Mouse (Mus musculus) left cerebral cortex, postnatal 10 days (tissue): ENCODE data around the gene Tex101. TPM values are rescaled to one million over a fixed set of nuclear protein-coding genes. Genes with fewer than 3 reads are reported as not detected.
A peak's percentile ranks its signal among the peaks of the same experiment; 100 is the strongest.
"Not testable (repeated sequence)": the region's sequence is repeated elsewhere in the genome, so short reads cannot be mapped to it uniquely, and the experiment has no call there.

ENCODE experiments used
- DNase-seq, 2 experiments: peaks; one replicate each; pipeline ENCODE4 v3.0.0; 2021 to 2022; ENCODE audit warnings: low spot score in 2 of 2, mixed read lengths in 1 of 2; ENCODE audit errors: extremely low spot score in 1 of 2
- intact Hi-C: fragments of 180-260 bp; cut with DNase I; formaldehyde crosslinking; loops from one replicate; pipeline ENCODE4 v1.15.1; 2025
- total RNA-seq, 2 experiments: library from RNA; stranded (reverse); gene quantifications; 2 replicates each; pipeline ENCODE4 v1.2.3; 2021

Tex101 gene
- total RNA-seq, 2 experiments from 2014 or later = not detected

DNA sequence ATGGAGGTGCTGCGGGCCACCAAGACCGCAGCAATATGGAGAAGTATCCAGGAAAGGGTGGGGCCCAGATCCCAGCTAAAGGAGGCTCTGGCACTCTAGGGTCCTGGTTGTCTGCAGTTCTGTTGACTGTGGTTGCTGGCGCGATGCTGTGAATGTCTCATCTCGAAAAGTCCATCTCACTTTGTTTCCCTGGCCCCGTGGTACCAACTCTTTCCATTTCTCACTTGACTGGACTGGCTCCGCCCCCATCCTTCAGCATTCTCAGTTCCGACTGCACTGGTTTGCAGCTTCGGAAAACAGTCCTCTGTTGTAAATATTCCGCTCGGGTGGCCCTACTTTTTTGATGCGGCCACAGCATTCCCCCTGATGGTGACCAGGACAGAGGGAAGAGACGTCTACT, 36.0 kb downstream of the Tex101 start:
- intact Hi-C loops = no loop called here
- no peak for DNase-seq

DNA sequence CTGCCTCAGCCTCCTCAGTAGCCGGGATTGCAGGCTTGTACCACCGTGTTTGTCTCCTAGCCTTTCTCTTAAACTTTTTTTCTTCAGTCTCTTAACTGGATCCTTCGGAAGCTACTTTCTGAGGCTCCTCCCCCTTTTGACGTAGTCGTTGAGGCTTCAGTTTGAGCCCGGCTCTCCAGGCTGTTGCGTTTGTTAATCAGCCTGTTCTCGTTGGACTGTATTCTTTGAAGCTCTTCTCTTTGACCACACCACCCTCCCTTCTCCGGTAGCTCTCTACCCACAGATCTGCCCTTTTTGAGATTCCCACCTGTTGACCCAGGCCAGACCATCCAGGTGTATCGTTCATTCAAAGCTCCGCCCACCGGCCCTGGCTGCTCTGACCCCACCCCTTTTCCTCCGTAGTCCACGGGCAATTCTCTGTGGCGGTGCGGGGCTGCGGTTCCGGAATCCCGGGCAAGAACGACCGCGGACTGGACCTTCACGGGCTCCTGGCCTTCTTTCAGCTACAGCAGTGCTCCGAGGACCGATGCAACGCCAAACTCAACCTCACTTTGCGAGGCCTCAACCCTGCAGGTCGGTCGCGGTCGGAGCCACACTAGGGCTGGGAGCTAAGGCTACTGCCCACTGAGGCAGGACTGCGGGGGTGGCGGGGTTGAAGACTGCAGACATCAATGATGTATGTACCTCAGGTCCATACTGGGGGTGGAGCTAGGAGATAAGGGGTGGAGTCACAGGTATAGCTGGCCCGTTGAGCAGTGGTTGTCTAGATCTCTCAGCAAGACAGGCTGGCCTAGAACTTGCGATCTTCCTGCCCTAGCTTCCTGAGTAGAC, 38.2 kb downstream of the Tex101 start:
- intact Hi-C loops = no loop called here
- DNase-seq = no peak

DNA sequence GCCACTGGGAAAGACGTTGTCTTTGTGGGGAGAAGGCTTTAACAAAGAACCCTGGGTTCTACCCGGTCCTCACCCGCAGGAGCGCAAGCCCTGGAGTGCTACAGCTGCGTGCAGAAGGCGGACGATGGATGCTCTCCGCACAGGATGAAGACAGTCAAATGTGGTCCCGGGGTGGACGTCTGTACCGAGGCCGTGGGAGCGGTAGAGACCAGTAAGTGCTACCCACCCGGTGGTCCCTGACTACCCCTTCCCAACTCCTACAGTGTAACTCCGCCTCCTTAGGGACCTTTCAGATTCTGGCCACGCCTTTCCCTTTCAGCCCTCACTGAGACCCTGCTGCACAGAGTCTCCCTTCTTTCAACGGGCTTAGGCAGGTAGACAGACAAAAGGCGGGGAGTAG, 39.4 kb downstream of the Tex101 start:
- no peak for DNase-seq
- intact Hi-C loops = no loop called here

DNA sequence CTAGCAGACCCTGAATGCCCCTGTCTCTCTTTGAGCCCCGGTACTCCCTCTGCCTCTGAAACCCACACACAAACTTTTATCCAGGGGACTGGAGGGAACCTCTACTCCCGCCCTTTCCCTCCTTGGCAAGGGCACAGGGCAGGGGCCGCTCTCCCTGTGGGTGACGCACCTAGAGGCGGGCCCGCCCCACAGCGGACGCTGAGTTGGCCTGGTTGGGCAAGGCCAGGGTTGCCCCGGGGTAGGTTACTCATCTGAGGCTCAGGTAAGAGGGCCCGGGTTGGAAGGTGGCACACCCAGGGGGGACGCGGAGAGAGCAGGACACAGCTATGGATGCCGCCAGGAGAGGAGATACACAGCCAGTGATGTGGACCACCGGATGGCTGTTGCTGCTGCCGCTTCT, 40.2 kb downstream of the Tex101 start, which contains the start of gene Lypd3:
Gene Lypd3 (plus strand): TSS at position 287 of the 400 bp plus-strand sequence.
- DNase-seq = no peak
- intact Hi-C loops = no loop called here

DNA sequence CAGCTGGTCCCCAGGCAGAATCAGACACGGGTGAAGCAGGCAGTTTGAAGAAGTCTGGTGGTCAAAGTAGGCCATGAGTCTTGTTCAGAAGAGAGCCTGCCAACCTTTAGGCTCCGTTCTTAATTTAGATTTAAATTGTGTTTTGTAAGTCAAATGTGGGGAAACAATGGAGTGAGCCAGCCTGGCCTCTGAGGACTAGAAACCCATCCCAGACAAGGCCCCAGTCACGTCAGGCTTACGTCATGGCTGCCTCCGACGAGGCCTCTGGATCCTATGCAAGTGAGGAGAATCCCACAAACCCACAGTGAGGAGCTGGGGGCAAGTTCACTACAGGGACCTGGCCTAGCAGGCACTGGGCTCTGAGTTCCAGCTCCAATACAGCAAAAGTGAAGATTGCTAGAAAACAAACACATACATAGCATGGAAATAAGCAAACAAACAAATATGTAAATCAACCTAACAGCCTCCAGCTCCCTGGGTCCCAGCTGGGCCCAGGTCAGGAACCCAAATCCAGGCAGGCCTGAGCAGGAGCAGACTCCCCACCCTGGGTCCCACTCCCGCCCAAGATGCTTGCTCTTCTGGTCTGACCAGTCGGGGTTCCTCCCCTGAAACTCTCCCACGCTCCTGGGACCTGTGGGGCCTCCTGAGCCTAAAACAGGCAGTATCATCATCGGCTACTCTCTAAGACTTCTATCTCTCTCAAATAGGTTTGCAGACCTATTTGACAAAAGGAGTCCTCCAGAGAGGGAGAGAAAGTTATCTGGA, 46.2 kb downstream of the Tex101 start:
- intact Hi-C loops = no loop called here
- DNase-seq = no peak

DNA sequence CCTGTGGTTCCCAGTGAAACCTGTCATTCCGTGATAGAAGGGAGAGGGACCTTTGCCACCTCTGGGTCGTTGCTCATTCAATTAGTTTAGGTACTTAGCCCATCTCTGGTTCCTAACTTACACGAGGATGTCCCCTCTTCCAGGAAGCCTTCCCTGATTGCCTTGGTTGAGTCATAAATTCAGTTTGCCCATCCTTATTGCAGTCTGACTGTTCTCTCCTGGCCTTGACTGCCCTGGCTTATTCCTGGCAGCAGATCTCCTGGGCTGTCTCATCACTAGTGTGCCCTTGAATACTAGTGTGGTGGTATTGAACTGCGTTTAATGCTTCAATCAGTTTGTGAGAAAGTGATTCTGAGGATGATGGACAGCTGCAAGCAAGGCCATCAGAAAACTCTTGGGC, 46.8 kb downstream of the Tex101 start:
- intact Hi-C loops = no loop called here

DNA sequence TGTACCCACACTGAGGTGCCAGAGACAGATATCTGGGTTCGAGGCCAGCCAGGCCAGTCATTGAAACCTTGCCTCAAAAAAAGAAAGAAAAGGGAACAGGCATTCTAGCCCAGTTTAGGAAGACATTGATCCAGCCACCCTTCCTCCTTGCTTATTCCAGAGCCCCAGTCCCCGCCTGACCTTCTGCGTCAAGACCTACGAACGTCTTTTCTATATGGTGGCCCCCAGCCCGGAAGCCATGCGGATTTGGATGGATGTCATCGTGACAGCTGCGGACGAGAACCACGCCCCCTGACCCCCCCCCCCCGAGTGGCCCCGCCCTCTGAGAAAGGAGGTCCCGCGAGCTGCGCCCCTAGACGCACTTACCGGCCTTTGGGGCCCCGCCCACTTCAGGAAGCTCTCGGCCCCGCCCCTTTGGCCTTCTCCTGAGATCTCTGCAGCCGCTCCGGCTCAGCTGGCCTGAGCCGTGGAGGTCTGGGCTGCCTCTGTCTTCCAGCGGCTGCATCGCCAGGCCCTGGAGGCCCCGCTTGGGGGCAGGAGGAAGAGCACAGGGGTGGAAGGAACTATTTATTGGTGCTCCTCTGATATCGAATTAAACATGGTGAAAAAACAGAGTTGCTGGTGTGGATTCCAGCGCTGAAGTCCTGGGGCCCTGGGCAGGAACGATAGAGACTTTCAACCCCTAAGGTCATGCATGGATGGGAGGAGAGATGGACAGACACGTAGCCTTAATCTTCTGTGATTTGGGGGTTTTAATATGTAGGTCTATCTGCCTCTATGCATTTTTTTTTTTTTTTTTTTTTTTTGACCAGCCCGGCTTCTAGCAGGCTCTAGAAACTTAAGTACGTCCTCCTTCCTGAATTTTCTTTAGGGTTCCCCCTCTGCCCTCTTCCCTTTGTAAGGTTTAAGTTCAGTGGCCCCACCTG, 47.5 kb downstream of the Tex101 start:
- intact Hi-C loops = no loop called here
- DNase-seq = peak in 1 of 2 experiments; percentile 87

More for the DNA sequence above, 46.8 kb downstream of the Tex101 start:
- no peak for DNase-seq

DNA sequence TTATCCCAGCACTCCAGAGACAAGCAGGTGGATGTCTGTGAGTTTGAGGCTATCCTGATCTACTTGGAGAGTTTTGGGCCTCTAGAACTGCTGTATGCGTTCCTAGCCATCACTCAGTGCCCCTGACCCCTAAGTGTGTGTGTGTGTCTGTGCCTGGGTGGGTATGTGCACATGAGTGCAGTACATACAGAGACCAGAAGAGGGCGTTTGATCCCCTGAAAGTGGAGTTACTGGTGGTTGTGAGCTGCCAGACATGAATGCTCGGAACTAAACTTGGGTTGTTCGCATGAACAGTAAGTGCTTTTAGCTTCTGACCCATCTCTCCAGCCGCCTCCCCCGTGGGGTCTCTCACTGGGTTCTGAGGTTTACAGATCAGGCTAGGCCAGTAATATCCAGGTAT, 53.5 kb downstream of the Tex101 start:
- no peak for DNase-seq
- intact Hi-C loops = no loop called here

DNA sequence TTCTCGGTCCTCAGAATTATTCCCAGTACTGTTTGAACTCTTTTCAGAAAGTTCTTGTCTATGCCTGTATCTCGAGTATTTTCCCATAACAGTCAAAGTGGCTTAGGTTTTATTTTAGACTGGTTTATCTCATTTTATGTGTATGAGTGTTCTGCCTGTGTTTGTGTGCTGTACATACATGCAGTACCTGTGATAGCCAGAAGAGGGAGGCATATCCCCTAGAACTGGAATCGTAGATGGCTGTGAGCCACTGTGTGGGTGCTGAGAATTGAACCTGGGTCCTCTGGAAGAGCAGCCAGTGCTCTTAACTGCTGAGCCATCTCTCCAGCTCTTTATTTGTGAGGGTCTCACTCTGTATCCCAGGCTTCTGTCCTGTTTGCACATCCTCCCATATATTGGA, 55.3 kb downstream of the Tex101 start:
- intact Hi-C loops = no loop called here

DNA sequence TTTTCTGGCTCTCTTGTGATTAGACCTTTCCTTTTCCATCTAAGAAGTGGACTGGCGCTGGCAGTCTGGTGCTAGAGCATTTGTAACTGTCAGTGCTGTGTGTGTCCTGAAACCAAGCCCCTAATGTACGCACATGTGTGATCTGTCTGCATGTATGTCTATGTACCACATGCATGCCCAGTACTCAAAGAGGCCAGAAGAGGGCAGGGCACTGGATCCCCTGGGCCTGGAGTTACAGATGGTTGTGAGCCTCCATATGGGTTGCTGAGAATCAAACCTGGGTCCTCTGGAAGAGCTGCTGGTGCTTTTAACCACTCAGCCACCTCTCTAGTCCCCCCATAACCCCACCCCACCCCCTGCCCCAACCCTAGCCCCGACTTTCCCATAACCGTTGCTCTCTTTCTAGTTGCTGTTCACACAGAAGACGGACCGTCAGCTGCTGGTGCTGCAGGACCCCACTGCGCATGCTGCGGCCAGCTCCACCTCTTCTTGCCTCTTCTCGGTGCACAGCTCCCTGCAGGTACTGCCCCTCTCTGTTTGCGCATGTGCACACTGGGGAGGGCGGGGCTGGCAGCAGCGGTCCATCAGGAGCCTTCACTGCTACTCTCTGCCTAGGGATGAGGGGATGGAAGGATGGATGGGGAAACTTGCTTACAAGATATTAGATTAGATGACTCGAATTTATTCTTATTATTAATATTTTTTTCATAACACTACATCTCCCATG, 56.6 kb downstream of the Tex101 start:
- intact Hi-C loops = no loop called here
- DNase-seq = no peak

More for the DNA sequence above, 55.3 kb downstream of the Tex101 start:
- DNase-seq = no peak

DNA sequence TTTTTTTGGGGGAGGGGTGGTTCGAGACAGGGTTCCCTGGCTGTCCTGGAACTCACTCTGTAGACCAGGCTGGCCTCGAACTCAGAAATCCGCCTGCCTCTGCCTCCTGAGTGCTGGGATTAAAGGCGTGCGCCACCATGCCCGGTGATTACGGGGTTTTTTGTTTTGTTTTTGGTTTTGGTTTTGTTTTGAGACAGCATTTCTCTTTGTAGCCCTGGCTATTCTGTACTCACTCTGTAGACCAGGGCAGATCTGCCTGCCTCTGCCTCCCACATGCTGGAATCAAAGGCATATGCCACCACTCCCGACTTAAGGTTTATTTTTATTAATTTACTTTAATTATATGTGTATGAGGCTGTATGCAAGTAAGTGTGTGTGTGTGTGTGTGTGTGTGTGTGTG, 58.1 kb downstream of the Tex101 start:
- DNase-seq, intact Hi-C loops: not testable (repeated sequence)

Other genes with a start within 250 kb of the Tex101 start
- gene Irgc1, start 224.4 kb downstream of the Tex101 start, total RNA-seq = under 1 TPM in 1 of 2 experiments, not detected in 1; 0.20 TPM
- gene Plaur, start 214.2 kb downstream of the Tex101 start, total RNA-seq = 1 to 10 TPM in 1 of 2 experiments, under 1 TPM in 1; 0.85 to 1.4 TPM
- 100 to 1,000 TPM; 305 to 320 TPM for gene Cadm4, start 194.7 kb downstream of the Tex101 start, total RNA-seq
- gene Zfp428, start 169.7 kb downstream of the Tex101 start, total RNA-seq = 10 to 100 TPM; 61.9 to 67.5 TPM
- not detected for gene AC161166.1, start 164.2 kb downstream of the Tex101 start, total RNA-seq
- 100 to 1,000 TPM; 105 to 110 TPM for gene Irgq, start 146.0 kb downstream of the Tex101 start, total RNA-seq
- gene Pinlyp, start 130.6 kb downstream of the Tex101 start, total RNA-seq = not detected
- 10 to 100 TPM; 32.5 to 41.2 TPM for gene Xrcc1, start 130.4 kb downstream of the Tex101 start, total RNA-seq
- 10 to 100 TPM; 11.9 to 13.0 TPM for gene Ethe1, start 89.1 kb downstream of the Tex101 start, total RNA-seq
- 1 to 10 TPM; 7.7 to 8.3 TPM for gene Zfp575, start 89.0 kb downstream of the Tex101 start, total RNA-seq
- gene Phldb3, start 65.9 kb downstream of the Tex101 start, total RNA-seq = under 1 TPM; 0.41 to 0.54 TPM
- under 1 TPM; 0.47 to 0.57 TPM for gene Lypd3, start 40.1 kb downstream of the Tex101 start, total RNA-seq
- gene BC049730, start 32.6 kb upstream of the Tex101 start, total RNA-seq = not detected
- gene Gm4763, start 50.2 kb upstream of the Tex101 start, total RNA-seq = not detected
- gene Cd177, start 83.6 kb upstream of the Tex101 start, total RNA-seq = not detected
- under 1 TPM in 1 of 2 experiments, not detected in 1; 0.41 TPM for gene Ceacam10, start 100.5 kb upstream of the Tex101 start, total RNA-seq
- gene Gm9844, start 185.5 kb upstream of the Tex101 start, total RNA-seq = 1 to 10 TPM in 1 of 2 experiments, not detected in 1; 3.8 TPM
- not detected for gene Lypd4, start 193.3 kb upstream of the Tex101 start, total RNA-seq
- not detected for gene Dmrtc2, start 193.4 kb upstream of the Tex101 start, total RNA-seq
- 100 to 1,000 TPM; 577 to 615 TPM for gene Rps19, start 207.7 kb upstream of the Tex101 start, total RNA-seq
- gene Cd79a, start 220.7 kb upstream of the Tex101 start, total RNA-seq = under 1 TPM; 0.30 TPM
- 10 to 100 TPM; 88.1 to 89.2 TPM for gene Arhgef1, start 226.2 kb upstream of the Tex101 start, total RNA-seq